Mouse (Mus musculus) subcutaneous adipose tissue, adult 2 months (tissue): ENCODE measurements around the gene Scp2d1. TPM values are rescaled to one million over a fixed set of nuclear protein-coding genes. Genes with fewer than 3 reads are reported as not detected.

Experiments
- polyA plus RNA-seq: library from polyadenylated mRNA; depleted of rRNA; stranded (reverse); fragments of >200 nt; gene quantifications from 2 replicates; pipeline ENCODE4 v1.2.3, GENCODE M21; 2012; ENCODE audit warnings: low replicate concordance; rRNA removed

The Scp2d1 gene
- not detected in 2 replicates for polyA plus RNA-seq

DNA sequence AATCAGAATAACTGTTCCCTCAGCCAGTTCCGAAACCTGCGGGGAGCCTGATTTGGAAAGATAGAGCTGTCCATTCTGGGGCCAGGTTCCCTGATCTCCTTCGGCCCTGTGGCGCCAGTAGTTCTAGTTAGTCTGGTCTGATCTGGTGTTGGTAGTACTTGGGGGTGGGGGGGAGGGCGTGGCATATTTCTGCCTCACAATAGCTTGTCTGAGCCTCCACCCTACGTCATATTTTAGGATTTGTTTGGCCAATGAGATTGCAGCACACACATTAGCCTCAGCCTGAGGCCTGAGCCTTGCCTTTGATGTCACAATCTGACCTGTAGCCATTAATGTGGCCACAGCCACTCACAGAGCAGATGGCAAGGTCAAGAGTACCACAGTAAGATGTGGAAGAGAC lies at the start of gene Scp2d1:
TSS of gene Scp2d1 (plus strand) at position 301 of the 400 bp plus-strand sequence.

Other genes with a start within 250 kb of the Scp2d1 start
- gene Smim26, start 229.6 kb upstream of the Scp2d1 start, polyA plus RNA-seq, result 7.7 and 9.9 TPM in 2 replicates
- 14.3 and 22.7 TPM in 2 replicates for gene Dtd1, start 223.8 kb upstream of the Scp2d1 start, polyA plus RNA-seq